Mouse (Mus musculus) embryonic facial prominence, embryonic 14.5 days (tissue): ENCODE measurements around the gene Bloc1s2. TPM values are rescaled to one million over a fixed set of nuclear protein-coding genes. Genes with fewer than 3 reads are reported as not detected.

ENCODE experiments used
- ATAC-seq: fragments of 200-750 bp; cut with Nextera tagmentation; 2 replicates; pipeline ENCODE4 v1.8.0; 2017; ENCODE audit warnings: low read depth, moderate number of reproducible peaks, moderate TSS enrichment
- DNase-seq: peaks from one replicate; pipeline ENCODE4 v3.0.0-alpha.2; 2015; ENCODE audit warnings: low spot score
- H3K27ac ChIP-seq: fragments of 300-500 bp; sonication (generic); replicated peaks from 2 replicates; pipeline ENCODE4 v1.5.1; 2014; ENCODE audit warnings: low read depth, mild to moderate bottlenecking, low read length, moderate library complexity
- H3K27me3 ChIP-seq: fragments of 300-500 bp; sonication (generic); replicated peaks from 2 replicates; pipeline ENCODE4 v1.6.1; 2014; ENCODE audit warnings: low read length; ENCODE audit not compliant: control insufficient read depth, insufficient read depth
- H3K36me3 ChIP-seq: fragments of 300-500 bp; sonication (generic); 2 replicates; pipeline ENCODE4 v1.6.1; 2014; ENCODE audit warnings: low read length, mixed read lengths; ENCODE audit not compliant: control insufficient read depth, insufficient read depth
- H3K4me1 ChIP-seq: fragments of 300-500 bp; sonication (generic); 2 replicates; pipeline ENCODE4 v1.6.1; 2014; ENCODE audit warnings: antibody characterized with exemption, low read length; ENCODE audit not compliant: control insufficient read depth, insufficient read depth
- H3K4me2 ChIP-seq: fragments of 300-500 bp; sonication (generic); 2 replicates; pipeline ENCODE4 v1.6.1; 2014; ENCODE audit warnings: low read depth, mild to moderate bottlenecking, low read length, moderate library complexity, mixed read lengths
- H3K4me3 ChIP-seq: fragments of 300-500 bp; sonication (generic); 2 replicates; pipeline ENCODE4 v1.5.1; 2014; ENCODE audit warnings: low read depth, mild to moderate bottlenecking, low read length
- H3K9ac ChIP-seq: fragments of 300-500 bp; sonication (generic); 2 replicates; pipeline ENCODE4 v1.6.1; 2014; ENCODE audit warnings: low read depth, mild to moderate bottlenecking, low read length, moderate library complexity, mixed read lengths
- H3K9me3 ChIP-seq: fragments of 300-500 bp; sonication (generic); 2 replicates; pipeline ENCODE4 v1.6.1; 2016; ENCODE audit warnings: low read length; ENCODE audit not compliant: control insufficient read depth
- polyA plus RNA-seq: library from polyadenylated mRNA; unstranded; fragments of >200 nt; fragmentation: Nextera tagmentation; extraction: Ambion mirVana; gene quantifications from 2 replicates; pipeline ENCODE4 v1.2.1, GENCODE M21; 2014

Bloc1s2 gene
- polyA plus RNA-seq, 1 experiment from 2014 or later: 79.6 TPM

DNA sequence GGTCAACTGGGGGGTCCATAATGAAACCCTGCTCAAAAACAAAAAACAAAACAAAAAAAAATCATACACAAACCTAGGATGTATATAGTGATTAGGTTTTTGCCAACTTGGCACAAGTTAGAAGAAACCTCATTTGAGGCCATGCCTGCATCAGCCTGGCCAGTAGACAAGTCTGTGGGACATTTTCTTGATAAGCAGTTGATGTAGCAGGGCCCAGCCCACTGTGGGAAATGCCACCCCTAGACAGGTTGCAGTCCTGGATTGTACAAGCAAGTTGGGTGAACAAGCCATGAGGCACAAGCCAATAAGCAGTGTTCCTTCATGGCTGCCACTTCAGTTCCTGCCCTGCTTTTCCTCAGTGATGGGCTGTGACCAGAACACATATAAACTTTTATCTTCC lies 45.4 kb downstream of the Bloc1s2 start:
- Histone ChIP-seq H3K27me3 (no peaks in the 10 kb centered on the region), H3K9me3 (0 out of 2 replicates have a peak, but pooled peaks cover 3% of the 10 kb centered on the region), H3K27ac (no peak overlapping the region), H3K36me3 (peaks cover 49% of the 10 kb centered on the region), H3K4me1 (no peaks in the 10 kb centered on the region), H3K9ac (no peak overlapping the region), H3K4me2 (no peak overlapping the region), H3K4me3 (no peak overlapping the region)
- DNase-seq: no peak
- ATAC-seq: no peak

Other genes starting within 250 kb of the Bloc1s2 start
- 15.3 and 18.8 TPM in 2 replicates for gene Dnmbp, start 206.3 kb downstream of the Bloc1s2 start, polyA plus RNA-seq
- 0.22 and 0.33 TPM in 2 replicates for gene Cpn1, start 159.9 kb downstream of the Bloc1s2 start, polyA plus RNA-seq
- not detected in 2 replicates for gene Cyp2c23, start 117.2 kb downstream of the Bloc1s2 start, polyA plus RNA-seq
- gene Erlin1, start 76.7 kb downstream of the Bloc1s2 start, polyA plus RNA-seq: 31.4 and 31.5 TPM in 2 replicates
- 32.0 and 37.3 TPM in 2 replicates for gene Chuk, start 39.0 kb downstream of the Bloc1s2 start, polyA plus RNA-seq
- gene Cwf19l1, start 10.6 kb downstream of the Bloc1s2 start, polyA plus RNA-seq: 23.0 and 29.5 TPM in 2 replicates
- 0.11 TPM in 1 of 2 replicates, not detected in the other for gene Pkd2l1, start 46.0 kb upstream of the Bloc1s2 start, polyA plus RNA-seq
- 0.22 and 0.36 TPM in 2 replicates for gene Scd3, start 56.8 kb upstream of the Bloc1s2 start, polyA plus RNA-seq
- gene Scd2, start 147.2 kb upstream of the Bloc1s2 start, polyA plus RNA-seq: 212 and 224 TPM in 2 replicates
- 0.37 and 0.51 TPM in 2 replicates for gene Scd4, start 186.6 kb upstream of the Bloc1s2 start, polyA plus RNA-seq